Mouse (Mus musculus): ENCODE measurements at regions not wholly inside any gene's neighbourhood (a gene's known extent, or its start where the extent isn't known, plus 50 kb on each side); places are given as distances from the start of the nearest gene placed in this dataset.

- H3K27ac ChIP-seq (ENCODE audit: control insufficient read depth, low read depth, low read length): no peak overlapping the region
- no peak overlapping the region for H3K4me3 ChIP-seq (ENCODE audit: control insufficient read depth in 1 of 2, insufficient read depth in 1 of 2, low read depth in 2 of 2, low read length in 2 of 2)
- no peak for DNase-seq (ENCODE audit: low read depth, low spot score)
- H3K9me3 ChIP-seq (replicated peaks; ENCODE audit: insufficient read depth, low read length): no peaks in the 10 kb centered on the region
- TF ChIP-seq SMC3 (IDR thresholded peaks at IDR 0.05; ENCODE audit: low read depth, low read length) (no peak), KAT2A (conservative IDR thresholded peaks at IDR 0.05; ENCODE audit: low read depth, low read length) (no peak), POLR2AphosphoS2 (IDR thresholded peaks at IDR 0.05; ENCODE audit: low read length) (no peak), TCF12 (IDR thresholded peaks at IDR 0.05; ENCODE audit: low read depth, low read length) (no peak), MYC (IDR thresholded peaks at IDR 0.05; ENCODE audit: low read depth, low read length) (no peak), SIN3A (IDR thresholded peaks at IDR 0.05; ENCODE audit: low read length) (no peak), MYB (IDR thresholded peaks at IDR 0.05; ENCODE audit: low read depth, low read length) (no peak), TBP (IDR thresholded peaks at IDR 0.05; ENCODE audit: low read depth, low read length) (no peak), ELF1 (IDR thresholded peaks at IDR 0.05; ENCODE audit: low read depth, low read length) (no peak), NELFE (IDR thresholded peaks at IDR 0.05; ENCODE audit: low read depth, low read length) (no peak), RAD21 (IDR thresholded peaks at IDR 0.05; ENCODE audit: low read depth, low read length) (no peak), USF2 (IDR thresholded peaks at IDR 0.05; ENCODE audit: borderline replicate concordance in 1 of 2, insufficient read depth in 1 of 2, low read depth in 1 of 2, low read length in 2 of 2) (no peak), MAFK (IDR thresholded peaks at IDR 0.05; ENCODE audit: borderline replicate concordance, low read depth, low read length) (no peak)
- peaks cover 0 to 3% of the 10 kb centered on the region in 2 experiments; a peak in 1 of 4 replicates for H3K27me3 ChIP-seq (ENCODE audit: control insufficient read depth in 1 of 2, insufficient read depth in 2 of 2, low read length in 2 of 2)
- H3K9ac ChIP-seq (ENCODE audit: control insufficient read depth, low read depth, low read length, poor library complexity, severe bottlenecking): no peak overlapping the region
- no peaks in the 10 kb centered on the region for H3K79me2 ChIP-seq (ENCODE audit: control insufficient read depth, insufficient read depth, low read length, poor library complexity)
- H3K36me3 ChIP-seq (ENCODE audit: control insufficient read depth in 1 of 2, insufficient read depth in 2 of 2, low read length in 2 of 2): no peaks in the 10 kb centered on the region
- H3K4me1 ChIP-seq (ENCODE audit: control insufficient read depth in 1 of 2, insufficient read depth in 2 of 2, low read length in 2 of 2): no peaks in the 10 kb centered on the region; a peak in 1 of 4 replicates
Observed at GRCm38 (mm10) chr15:96877271-96877670, 177.7 kb upstream of the Slc38a2 start.

DNA sequence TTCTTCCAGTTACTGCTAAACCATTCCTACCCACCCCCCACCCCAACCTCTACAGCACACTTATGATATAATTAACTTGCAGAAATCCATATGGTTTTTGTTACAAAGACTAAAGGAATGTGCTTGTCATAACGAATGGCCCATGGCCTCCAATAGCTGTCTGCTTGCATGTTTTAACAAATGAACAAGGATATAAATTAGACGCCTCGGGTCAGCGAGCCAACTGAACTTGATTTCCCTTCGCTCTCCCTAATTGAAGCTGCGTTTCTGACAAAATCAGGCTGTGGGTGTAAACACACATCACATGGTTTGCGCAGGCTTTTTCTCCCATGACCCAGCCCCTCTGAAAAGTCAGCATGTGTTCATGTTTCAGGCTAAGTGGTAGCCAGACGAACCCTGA is 174.6 kb upstream of the Slc38a2 start:
- TF ChIP-seq KAT2A (conservative IDR thresholded peaks at IDR 0.05; ENCODE audit: low read depth, low read length): no peak
- TF ChIP-seq MAFK (IDR thresholded peaks at IDR 0.05; ENCODE audit: borderline replicate concordance, low read depth, low read length): no peak
- no peak for TF ChIP-seq NELFE (IDR thresholded peaks at IDR 0.05; ENCODE audit: low read depth, low read length)
- H3K27me3 ChIP-seq (ENCODE audit: control insufficient read depth in 1 of 2, insufficient read depth in 2 of 2, low read length in 2 of 2): peaks cover 0 to 3% of the 10 kb centered on the region in 2 experiments; a peak in 1 of 4 replicates
- H3K9ac ChIP-seq (ENCODE audit: control insufficient read depth, low read depth, low read length, poor library complexity, severe bottlenecking): no peak overlapping the region
- H3K79me2 ChIP-seq (ENCODE audit: control insufficient read depth, insufficient read depth, low read length, poor library complexity): no peaks in the 10 kb centered on the region
- no peak for DNase-seq (ENCODE audit: low read depth, low spot score)
- H3K36me3 ChIP-seq (ENCODE audit: control insufficient read depth in 1 of 2, insufficient read depth in 2 of 2, low read length in 2 of 2): no peaks in the 10 kb centered on the region
- no peaks in the 10 kb centered on the region for H3K9me3 ChIP-seq (replicated peaks; ENCODE audit: insufficient read depth, low read length)
- no peak overlapping the region for H3K4me3 ChIP-seq (ENCODE audit: control insufficient read depth in 1 of 2, insufficient read depth in 1 of 2, low read depth in 2 of 2, low read length in 2 of 2)
- no peak overlapping the region for H3K27ac ChIP-seq (ENCODE audit: control insufficient read depth, low read depth, low read length)
- no peaks in the 10 kb centered on the region for H3K4me1 ChIP-seq (ENCODE audit: control insufficient read depth in 1 of 2, insufficient read depth in 2 of 2, low read length in 2 of 2)

DNA sequence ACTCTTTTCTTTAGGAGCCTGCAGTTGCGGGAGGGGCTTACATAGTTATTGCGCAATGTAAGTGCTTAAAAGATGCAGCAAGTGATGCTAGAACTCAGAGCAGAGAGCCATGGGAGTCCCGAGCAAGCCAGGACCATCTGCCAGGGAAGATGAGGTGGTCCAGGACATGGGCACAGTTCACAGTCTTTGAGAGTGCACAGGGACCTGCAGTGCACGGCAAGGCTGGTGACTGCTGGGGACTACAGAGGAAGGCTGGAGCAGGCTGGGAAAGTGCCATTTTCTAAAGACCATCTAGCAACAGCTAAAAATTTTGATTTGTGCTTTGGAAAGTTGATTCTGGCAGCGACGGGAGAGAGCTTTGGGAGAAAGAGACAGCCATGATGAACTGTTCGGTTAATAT is 174.0 kb upstream of the Slc38a2 start:
- Histone ChIP-seq H3K9ac (ENCODE audit: control insufficient read depth, low read depth, low read length, poor library complexity, severe bottlenecking) (no peak overlapping the region), H3K9me3 (replicated peaks; ENCODE audit: insufficient read depth, low read length) (no peaks in the 10 kb centered on the region), H3K79me2 (ENCODE audit: control insufficient read depth, insufficient read depth, low read length, poor library complexity) (no peaks in the 10 kb centered on the region), H3K27ac (ENCODE audit: control insufficient read depth, low read depth, low read length) (no peak overlapping the region), H3K36me3 (ENCODE audit: control insufficient read depth in 1 of 2, insufficient read depth in 2 of 2, low read length in 2 of 2) (no peaks in the 10 kb centered on the region), H3K4me1 (ENCODE audit: control insufficient read depth in 1 of 2, insufficient read depth in 2 of 2, low read length in 2 of 2) (no peaks in the 10 kb centered on the region), H3K27me3 (ENCODE audit: control insufficient read depth in 1 of 2, insufficient read depth in 2 of 2, low read length in 2 of 2) (peaks cover 0 to 3% of the 10 kb centered on the region in 2 experiments; a peak in 1 of 4 replicates), H3K4me3 (ENCODE audit: control insufficient read depth in 1 of 2, insufficient read depth in 1 of 2, low read depth in 2 of 2, low read length in 2 of 2) (no peak overlapping the region)
- TF ChIP-seq POLR2AphosphoS2 (IDR thresholded peaks at IDR 0.05; ENCODE audit: low read length): no peak
- TF ChIP-seq ELF1 (IDR thresholded peaks at IDR 0.05; ENCODE audit: low read depth, low read length): no peak
- TF ChIP-seq EP300 (IDR thresholded peaks at IDR 0.05; ENCODE audit: low read depth in 1 of 2, low read length in 2 of 2): no peak
- no peak for TF ChIP-seq TCF12 (IDR thresholded peaks at IDR 0.05; ENCODE audit: low read depth, low read length)
- no peak for DNase-seq (ENCODE audit: low read depth, low spot score)

Measured in MEL (cell line).